Mouse (Mus musculus): Measurements from ENCODE around the gene Vdac2. TPM values are rescaled to one million over a fixed set of nuclear protein-coding genes. Genes with fewer than 3 reads are reported as not detected.

Gene Vdac2
- polyA plus RNA-seq, 1 experiment from 2014 or later, result 263 TPM

- Histone ChIP-seq H3K36me3 (no peaks in the 10 kb centered on the region), H3K4me1 (replicated peaks) (peaks cover 11% of the 10 kb centered on the region), H3K4me2 (no peak overlapping the region), H3K4me3 (replicated peaks) (no peak overlapping the region), H3K9ac (replicated peaks) (no peak overlapping the region), H3K27me3 (peaks cover 3% of the 10 kb centered on the region; the same call in 1 of the 2 replicates), H3K27ac (no peak overlapping the region), H3K9me3 (no peaks in the 10 kb centered on the region)
- ATAC-seq (ENCODE audit: insufficient number of reproducible peaks, insufficient read depth, low FRiP score, low TSS enrichment, low read depth), result no peak
- 89% methylated on average over 4 of the region's 4 CpGs for WGBS
These were observed 4.0 kb upstream of the Vdac2 start for GRCm38 (mm10) chr14:21820880-21821505.

- Histone ChIP-seq H3K9me3 (no peaks in the 10 kb centered on the region), H3K4me1 (replicated peaks) (peaks cover 11% of the 10 kb centered on the region), H3K27me3 (peaks cover 3% of the 10 kb centered on the region; the same call in 1 of the 2 replicates), H3K36me3 (no peaks in the 10 kb centered on the region), H3K27ac (no peak overlapping the region), H3K4me2 (no peak overlapping the region), H3K9ac (replicated peaks) (no peak overlapping the region), H3K4me3 (replicated peaks) (no peak overlapping the region)
- 81% methylated on average over 7 of the region's 7 CpGs for WGBS
- no peak for ATAC-seq (ENCODE audit: insufficient number of reproducible peaks, insufficient read depth, low FRiP score, low TSS enrichment, low read depth)
These were observed 2.7 kb upstream of the Vdac2 start for GRCm38 (mm10) chr14:21822307-21822706.

- ATAC-seq (ENCODE audit: insufficient number of reproducible peaks, insufficient read depth, low FRiP score, low TSS enrichment, low read depth), result no peak
- H3K36me3 ChIP-seq, result no peaks in the 10 kb centered on the region
- H3K4me1 ChIP-seq (replicated peaks), result peaks cover 11% of the 10 kb centered on the region
- WGBS, result 78% methylated on average over 7 of the region's 7 CpGs
- no peak overlapping the region for H3K4me2 ChIP-seq
- peak overlapping the region; percentile 60; the same call in 1 of the 2 replicates for H3K27ac ChIP-seq
- no peaks in the 10 kb centered on the region for H3K9me3 ChIP-seq
- H3K27me3 ChIP-seq, result no peaks in the 10 kb centered on the region; the same call in 1 of the 2 replicates
- no peak overlapping the region for H3K9ac ChIP-seq (replicated peaks)
- H3K4me3 ChIP-seq (replicated peaks), result no peak overlapping the region
These were observed 2.2 kb upstream of the Vdac2 start for GRCm38 (mm10) chr14:21822795-21823374.

GRCm38 (mm10) chr14:21823897-21824296 is 1.1 kb upstream of the Vdac2 start:
- 0 out of 2 replicates have a peak, but pooled peaks cover 4% of the 10 kb centered on the region for H3K27me3 ChIP-seq
- 74% methylated on average over 7 of the region's 7 CpGs for WGBS
- H3K4me1 ChIP-seq (replicated peaks), result peaks cover 11% of the 10 kb centered on the region
- no peak overlapping the region for H3K4me3 ChIP-seq (replicated peaks)
- no peak overlapping the region for H3K4me2 ChIP-seq
- ATAC-seq (ENCODE audit: insufficient number of reproducible peaks, insufficient read depth, low FRiP score, low TSS enrichment, low read depth), result no peak
- H3K27ac ChIP-seq, result no peak overlapping the region
- no peaks in the 10 kb centered on the region for H3K9me3 ChIP-seq
- H3K36me3 ChIP-seq, result no peaks in the 10 kb centered on the region
- H3K9ac ChIP-seq (replicated peaks), result no peak overlapping the region

GRCm38 (mm10) chr14:21825786-21826491 is 901 bp downstream of the Vdac2 start:
- peaks cover 17% of the 10 kb centered on the region for H3K4me1 ChIP-seq (replicated peaks)
- ATAC-seq (ENCODE audit: insufficient number of reproducible peaks, insufficient read depth, low FRiP score, low TSS enrichment, low read depth), result no peak
- H3K9me3 ChIP-seq, result no peaks in the 10 kb centered on the region
- no peak overlapping the region for H3K27ac ChIP-seq
- H3K36me3 ChIP-seq, result no peaks in the 10 kb centered on the region
- no peak overlapping the region for H3K9ac ChIP-seq (replicated peaks)
- H3K4me3 ChIP-seq (replicated peaks), result no peak overlapping the region
- 0 out of 2 replicates have a peak, but pooled peaks cover 4% of the 10 kb centered on the region for H3K27me3 ChIP-seq
- H3K4me2 ChIP-seq, result no peak overlapping the region
- 86% methylated on average over 9 of the region's 9 CpGs for WGBS

- Histone ChIP-seq H3K27ac (peak overlapping the region; percentile 94), H3K4me3 (replicated peaks) (peak overlapping the region; percentile 94), H3K9ac (replicated peaks) (peak overlapping the region; percentile 94), H3K27me3 (0 out of 2 replicates have a peak, but pooled peaks cover 4% of the 10 kb centered on the region), H3K4me1 (replicated peaks) (peaks cover 25% of the 10 kb centered on the region), H3K9me3 (no peaks in the 10 kb centered on the region), H3K4me2 (peak overlapping the region; percentile 87), H3K36me3 (peaks cover 31% of the 10 kb centered on the region)
- under 1% methylated on average over 73 of the region's 73 CpGs for WGBS
- ATAC-seq (ENCODE audit: insufficient number of reproducible peaks, insufficient read depth, low FRiP score, low TSS enrichment, low read depth), result peak; percentile 98
These were observed 6.1 kb downstream of the Vdac2 start for GRCm38 (mm10) chr14:21830876-21831767.

- peaks cover 38% of the 10 kb centered on the region for H3K36me3 ChIP-seq
- H3K4me1 ChIP-seq (replicated peaks), result peaks cover 25% of the 10 kb centered on the region
- peak overlapping the region; percentile 87 for H3K4me2 ChIP-seq
- H3K9ac ChIP-seq (replicated peaks), result peak overlapping the region; percentile 94
- 0 out of 2 replicates have a peak, but pooled peaks cover 4% of the 10 kb centered on the region for H3K27me3 ChIP-seq
- ATAC-seq (ENCODE audit: insufficient number of reproducible peaks, insufficient read depth, low FRiP score, low TSS enrichment, low read depth), result peak; percentile 7; the same call in 1 of the 2 replicates
- H3K27ac ChIP-seq, result peak overlapping the region; percentile 94
- peak overlapping the region; percentile 94 for H3K4me3 ChIP-seq (replicated peaks)
- H3K9me3 ChIP-seq, result no peaks in the 10 kb centered on the region
- under 1% methylated on average over 28 of the region's 28 CpGs for WGBS
These were observed 6.9 kb downstream of the Vdac2 start for GRCm38 (mm10) chr14:21831830-21832403.

GRCm38 (mm10) chr14:21838336-21839017 is 13.4 kb downstream of the Vdac2 start:
- ATAC-seq (ENCODE audit: insufficient number of reproducible peaks, insufficient read depth, low FRiP score, low TSS enrichment, low read depth), result no peak
- no peak overlapping the region for H3K4me2 ChIP-seq
- no peak overlapping the region for H3K4me3 ChIP-seq (replicated peaks)
- peaks cover 98% of the 10 kb centered on the region for H3K36me3 ChIP-seq
- WGBS, result 83% methylated on average over 8 of the region's 8 CpGs
- H3K9ac ChIP-seq (replicated peaks), result no peak overlapping the region
- H3K9me3 ChIP-seq, result no peaks in the 10 kb centered on the region
- H3K4me1 ChIP-seq (replicated peaks), result 0 out of 2 replicates have a peak, but pooled peaks cover 4% of the 10 kb centered on the region
- H3K27me3 ChIP-seq, result no peaks in the 10 kb centered on the region
- H3K27ac ChIP-seq, result no peak overlapping the region

- Histone ChIP-seq H3K9me3 (no peaks in the 10 kb centered on the region), H3K4me3 (replicated peaks) (no peak overlapping the region), H3K27me3 (no peaks in the 10 kb centered on the region), H3K4me2 (no peak overlapping the region), H3K4me1 (replicated peaks) (peaks cover 3% of the 10 kb centered on the region), H3K36me3 (peaks cover 93% of the 10 kb centered on the region), H3K9ac (replicated peaks) (no peak overlapping the region), H3K27ac (no peak overlapping the region)
- WGBS, result 94% methylated on average over 5 of the region's 5 CpGs
- no peak for ATAC-seq (ENCODE audit: insufficient number of reproducible peaks, insufficient read depth, low FRiP score, low TSS enrichment, low read depth)
These were observed 17.0 kb downstream of the Vdac2 start for GRCm38 (mm10) chr14:21841819-21842592.

Data from limb, embryonic 12.5 days (tissue).